Mouse (Mus musculus) C2C12 (cell line): ENCODE measurements around the gene Atp2b2.

ENCODE experiments used
- CEBPB ChIP-seq: IDR thresholded peaks from one replicate; pipeline ENCODE4 v1.6.1; 2011; ENCODE audit warnings: low read depth, mild to moderate bottlenecking, control low read depth, moderate library complexity
- CTCF ChIP-seq: IDR thresholded peaks from one replicate; pipeline ENCODE4 v1.5.1; 2011; ENCODE audit not compliant: control insufficient read depth, insufficient read depth, insufficient read length
- MYOD1 ChIP-seq: IDR thresholded peaks from one replicate; pipeline ENCODE4 v1.6.1; 2011; ENCODE audit warnings: low read depth; ENCODE audit not compliant: control insufficient read depth, insufficient read length
- MYOG ChIP-seq: IDR thresholded peaks from one replicate; pipeline ENCODE4 v1.6.1; 2011; ENCODE audit not compliant: control insufficient read depth, insufficient read length; ENCODE audit errors: extremely low read depth
- USF1 ChIP-seq: IDR thresholded peaks from one replicate; pipeline ENCODE4 v1.6.1; 2011; ENCODE audit warnings: low read depth, mild to moderate bottlenecking, control low read depth, moderate library complexity

DNA sequence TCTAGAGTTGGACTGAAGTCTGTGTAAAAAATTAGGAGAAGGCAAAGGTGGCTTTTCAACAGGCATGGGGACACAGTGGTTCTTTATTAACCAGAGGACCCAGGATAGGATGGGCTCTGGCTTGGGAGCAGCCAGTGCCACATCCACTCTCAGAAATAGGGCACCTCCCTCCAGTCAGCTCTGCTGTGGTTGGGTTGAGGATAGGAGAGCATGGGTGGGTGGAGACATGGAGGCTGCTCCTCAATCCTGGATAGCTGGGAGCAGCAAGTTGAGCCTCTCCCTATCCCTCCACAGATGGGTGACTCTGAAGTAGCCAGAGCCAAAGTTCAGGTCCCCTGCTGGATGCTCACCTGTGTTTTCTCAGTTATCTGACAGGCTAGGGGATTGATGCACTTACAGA lies 297.3 kb downstream of the Atp2b2 start:
- TF ChIP-seq MYOD1 (no peak), CTCF (no peak), MYOG (no peak), CEBPB (no peak), USF1 (no peak)
